Mouse (Mus musculus) thymus, adult 18-20 months (tissue): Measurements from ENCODE around the gene Sema6d.

Source experiments
- DNase-seq, 2 experiments: peaks; one replicate each; pipeline ENCODE4 v3.0.0; 2022; ENCODE audit warnings: mixed read lengths in 2 of 2

Gene Sema6d

DNA sequence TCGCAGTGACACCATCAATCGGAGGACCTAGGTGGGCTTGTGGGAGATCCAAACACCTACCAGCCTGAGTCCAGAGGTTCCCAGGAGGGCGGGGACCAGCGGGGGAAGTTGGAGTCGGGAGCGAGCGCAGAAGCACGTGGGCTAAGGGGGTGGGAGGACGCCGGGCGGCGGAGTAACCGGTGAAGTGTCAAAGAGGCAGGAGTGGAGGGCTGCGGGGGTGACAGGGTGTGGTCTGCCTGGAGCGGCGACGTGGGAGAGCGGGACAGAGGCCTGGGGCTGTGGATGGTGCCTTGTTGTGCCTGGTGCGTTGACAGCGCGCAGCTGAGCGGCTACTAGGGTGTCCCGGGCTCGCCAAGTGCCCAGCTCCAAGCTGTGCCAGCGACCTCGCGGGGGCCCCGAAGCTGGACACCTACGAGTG, at the start of gene Sema6d:
Gene Sema6d (plus strand): TSS at position 157 of the 418 bp plus-strand sequence.
- DNase-seq: no peak

DNA sequence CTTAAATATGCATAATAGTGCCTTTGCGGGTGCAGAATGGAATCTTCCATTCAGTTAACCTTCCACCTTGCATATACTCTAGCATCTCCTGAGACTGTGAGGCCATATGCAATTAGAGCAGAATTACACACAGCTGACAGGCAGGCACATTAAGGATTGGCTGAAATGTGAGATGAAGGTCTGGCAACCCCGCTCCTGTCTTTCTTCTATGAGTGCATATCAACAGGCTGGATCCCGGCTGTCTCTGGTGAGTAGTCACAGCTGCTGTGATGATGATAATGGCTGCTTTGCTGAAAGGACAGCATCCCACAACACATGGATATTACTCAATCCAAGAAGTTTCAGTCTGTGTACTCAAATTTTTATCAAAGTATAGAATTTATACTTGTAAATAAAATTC, 29.9 kb upstream of the Sema6d start:
- no peak for DNase-seq

DNA sequence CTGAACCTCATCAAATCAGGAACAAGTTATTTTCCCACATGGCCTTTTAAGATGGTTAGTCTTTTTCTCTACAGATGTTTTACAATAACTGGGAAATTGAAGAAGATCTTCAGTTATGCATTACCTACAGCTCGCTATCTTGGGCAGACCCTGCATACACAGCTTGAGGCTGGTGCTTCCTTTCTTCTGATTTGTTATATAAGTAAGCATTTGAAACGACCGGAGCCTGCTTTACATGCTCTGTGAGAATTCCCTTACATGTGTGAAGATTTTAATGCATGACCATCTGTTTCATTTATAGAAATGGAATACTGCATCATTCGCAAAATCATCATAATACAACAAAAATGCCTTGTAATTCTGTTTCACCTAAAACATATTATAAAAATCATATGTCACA, 21.4 kb upstream of the Sema6d start:
- DNase-seq: no peak

DNA sequence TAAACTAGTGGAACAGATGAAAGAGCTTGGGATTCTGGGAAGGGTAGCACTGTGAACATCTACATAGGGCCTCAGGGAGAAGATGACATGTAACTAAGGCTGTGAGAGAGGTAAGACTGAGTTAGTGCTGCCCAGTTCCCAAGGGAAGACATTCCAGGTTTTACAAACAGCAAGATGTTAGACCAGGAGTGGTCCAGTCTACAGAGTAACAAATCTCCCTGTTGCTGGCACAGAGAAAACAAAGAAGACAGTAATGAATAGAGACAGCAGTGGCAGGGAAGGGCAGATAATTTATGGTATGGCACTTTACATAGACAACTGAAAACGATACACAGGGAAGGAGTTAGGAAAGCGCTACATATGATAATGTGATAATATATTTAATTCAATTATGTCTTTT, 19.1 kb upstream of the Sema6d start:
- no peak for DNase-seq

- DNase-seq: no peak
Measured at GRCm38 (mm10) chr2:124071380-124071779, 18.4 kb upstream of the Sema6d start.

DNA sequence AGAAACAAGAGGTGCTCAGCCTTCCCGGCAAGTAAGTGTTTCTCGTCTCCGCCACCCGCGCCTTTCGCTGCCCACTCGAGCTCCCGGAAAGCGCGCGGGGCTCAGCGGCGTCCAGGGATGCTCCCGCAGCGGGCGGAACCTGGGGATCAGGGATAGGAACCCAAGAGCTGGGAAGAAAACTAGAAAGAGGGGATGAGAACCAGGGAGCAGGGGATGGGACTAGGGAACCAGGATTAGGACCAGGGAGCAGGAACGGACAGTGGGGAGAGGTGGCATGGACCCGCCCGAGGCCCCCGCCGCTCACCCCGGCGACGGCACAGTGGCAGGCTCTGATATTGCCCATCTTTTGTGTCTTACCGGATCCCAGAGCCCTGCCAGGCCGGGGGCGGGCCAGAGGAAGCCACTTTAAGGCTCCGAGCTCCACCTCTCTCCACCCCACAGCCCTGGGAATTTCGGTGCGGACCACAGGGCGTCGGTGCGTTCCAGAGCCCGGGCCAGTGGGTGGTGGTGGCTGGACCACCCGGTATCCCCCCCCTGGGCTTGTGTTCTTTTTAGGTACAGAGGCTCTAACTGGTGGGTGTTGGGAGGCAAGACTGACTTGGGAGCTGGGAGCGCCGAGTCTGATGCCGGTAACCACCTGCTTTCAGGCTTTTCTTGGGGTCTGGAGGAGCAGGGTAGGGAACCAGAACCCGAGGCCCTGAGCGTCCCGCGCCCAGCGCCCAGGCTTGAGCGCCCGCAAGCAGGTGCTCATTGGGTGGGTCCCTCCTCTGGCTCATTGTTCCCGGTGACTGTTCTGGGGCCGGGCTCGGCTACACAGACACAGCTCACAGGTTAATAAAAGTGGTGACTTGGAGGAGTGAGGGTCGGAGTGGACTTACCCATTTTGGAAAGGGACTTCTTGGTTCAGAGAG, 717 bp downstream of the Sema6d start:
- no peak for DNase-seq

GRCm38 (mm10) chr2:124099697-124100096, 9.9 kb downstream of the Sema6d start:
- DNase-seq: no peak

DNA sequence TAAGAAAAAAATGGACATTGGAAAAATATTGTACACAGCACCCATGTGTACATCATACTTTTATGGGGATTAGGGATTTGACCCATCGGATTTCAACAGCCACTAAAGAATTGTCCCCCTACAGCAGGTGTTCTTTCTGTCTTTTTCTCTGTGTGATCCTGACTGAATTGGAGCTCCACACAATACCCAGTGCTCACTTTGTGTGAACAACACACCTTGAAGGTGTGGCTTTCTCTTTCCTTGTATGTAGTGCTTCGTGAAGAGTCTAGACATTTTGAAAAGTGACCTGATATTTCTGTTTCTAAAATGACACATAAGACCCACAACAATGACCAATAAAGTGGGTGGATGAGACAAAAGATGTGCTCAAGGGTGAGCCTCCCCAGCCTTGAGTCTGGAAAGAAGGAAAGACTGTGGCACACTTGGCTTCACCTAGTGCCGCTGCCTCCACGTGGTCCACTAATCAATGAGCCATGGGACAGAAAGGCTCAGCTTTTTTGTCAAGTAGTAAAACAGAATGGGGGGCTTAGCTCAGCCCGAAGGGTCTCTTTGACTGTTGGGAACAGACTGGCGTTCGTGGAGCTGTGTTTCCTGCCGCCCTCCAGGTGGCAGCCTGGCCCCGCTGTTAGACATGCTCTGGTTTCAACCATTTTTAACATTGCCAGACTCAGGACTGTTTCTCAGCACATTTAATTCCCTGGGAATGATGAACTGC, 10.9 kb downstream of the Sema6d start:
- no peak for DNase-seq

GRCm38 (mm10) chr2:124101201-124101517, 11.4 kb downstream of the Sema6d start:
- no peak for DNase-seq

DNA sequence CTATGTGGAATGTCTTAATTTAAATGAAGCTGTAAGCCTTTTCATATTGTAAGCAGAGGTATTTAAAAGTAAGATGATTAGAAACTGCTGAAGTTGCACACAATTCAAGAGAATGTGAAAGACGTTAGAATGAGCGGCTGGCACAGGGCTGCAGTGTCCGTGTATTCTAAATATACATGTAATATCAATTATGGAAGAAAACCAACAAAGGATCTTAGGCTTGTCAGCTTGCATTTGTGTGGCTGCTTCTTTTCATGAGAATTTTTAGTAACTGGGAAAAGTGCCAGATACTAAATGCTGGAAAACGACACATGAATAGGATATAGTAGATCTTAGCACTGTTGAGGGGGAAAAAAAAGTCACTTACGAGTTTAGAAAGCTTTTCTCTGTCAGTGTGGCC, 11.8 kb downstream of the Sema6d start:
- no peak for DNase-seq

- no peak for DNase-seq
Measured at GRCm38 (mm10) chr2:124103277-124103676, 13.5 kb downstream of the Sema6d start.

- DNase-seq: no peak
Measured at GRCm38 (mm10) chr2:124118469-124119243, 28.9 kb downstream of the Sema6d start.

DNA sequence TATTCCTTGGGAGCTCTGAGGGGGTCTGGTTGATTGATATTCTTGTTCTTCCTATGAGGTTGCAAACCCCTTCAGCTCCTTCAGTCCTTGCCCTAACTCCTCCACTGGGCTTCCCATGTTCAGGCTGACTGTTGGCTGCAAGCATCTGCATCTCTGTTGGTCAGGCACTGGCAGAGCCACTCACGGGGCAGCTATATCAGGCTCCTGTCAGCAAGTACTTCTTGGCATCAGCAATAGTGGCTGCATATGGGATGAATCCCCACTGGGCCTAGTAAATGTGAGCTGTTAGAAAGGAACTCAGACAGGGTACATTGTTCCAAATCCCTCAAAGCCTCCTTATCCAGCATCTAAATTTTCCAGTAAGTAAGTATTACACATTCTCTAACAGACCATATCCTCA, 30.6 kb downstream of the Sema6d start:
- DNase-seq: no peak

DNA sequence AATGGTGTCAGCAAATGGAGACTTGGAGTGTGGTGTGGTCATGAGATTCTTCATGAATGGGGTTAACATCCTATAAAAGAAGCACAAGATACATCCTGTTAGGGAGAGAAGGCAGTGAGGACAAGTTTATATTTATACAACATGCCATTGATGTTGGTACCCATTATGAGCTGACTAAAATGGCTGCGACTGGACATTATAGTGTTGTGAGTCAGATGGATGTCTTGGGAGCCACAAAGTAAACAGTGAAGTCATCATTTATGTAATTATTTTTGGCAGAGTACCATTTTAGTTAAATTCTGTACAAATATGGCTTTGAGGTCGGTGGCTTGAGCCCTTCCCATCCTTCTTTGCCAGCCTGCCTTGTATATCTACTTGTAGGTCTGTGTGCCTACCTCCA, 31.8 kb downstream of the Sema6d start:
- DNase-seq: no peak

DNA sequence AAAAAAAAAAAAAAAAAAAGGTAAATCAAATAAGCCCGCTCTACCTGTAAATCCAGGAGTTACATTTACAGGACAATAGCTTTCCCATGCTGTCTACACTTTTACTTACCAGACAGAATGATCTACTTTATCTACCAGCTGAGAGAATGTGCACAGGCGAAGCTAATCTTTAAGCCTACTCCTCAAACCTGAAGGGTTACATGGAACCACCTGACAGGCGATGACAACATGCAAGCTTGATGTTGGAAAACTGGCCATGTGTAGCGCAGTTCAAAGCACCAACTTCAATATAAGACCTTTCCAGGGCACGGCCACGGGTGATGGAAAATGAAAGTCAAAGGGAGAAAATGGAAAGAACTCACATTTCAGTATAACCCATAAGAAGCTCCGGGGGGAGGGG, 35.7 kb downstream of the Sema6d start:
- no peak for DNase-seq

DNA sequence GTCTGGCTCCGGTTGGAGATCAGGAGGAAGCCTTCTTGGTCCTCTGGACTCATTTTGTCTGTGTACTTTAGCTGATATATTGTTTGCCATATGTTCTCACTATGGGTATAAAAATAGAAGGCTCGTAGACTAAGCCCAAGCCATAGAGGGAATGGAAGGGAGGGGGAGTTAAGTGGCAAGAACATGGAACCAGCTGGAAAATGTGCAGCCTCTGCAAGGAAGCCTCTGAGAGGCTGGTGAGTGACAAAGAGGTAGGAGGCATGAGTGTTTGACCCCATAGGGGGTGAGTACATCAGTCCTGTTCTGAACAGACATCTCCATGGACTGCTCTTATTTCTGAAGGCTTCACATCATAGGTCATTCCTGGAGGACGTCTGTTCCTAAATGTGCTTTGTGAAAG, 37.1 kb downstream of the Sema6d start:
- DNase-seq: no peak

DNA sequence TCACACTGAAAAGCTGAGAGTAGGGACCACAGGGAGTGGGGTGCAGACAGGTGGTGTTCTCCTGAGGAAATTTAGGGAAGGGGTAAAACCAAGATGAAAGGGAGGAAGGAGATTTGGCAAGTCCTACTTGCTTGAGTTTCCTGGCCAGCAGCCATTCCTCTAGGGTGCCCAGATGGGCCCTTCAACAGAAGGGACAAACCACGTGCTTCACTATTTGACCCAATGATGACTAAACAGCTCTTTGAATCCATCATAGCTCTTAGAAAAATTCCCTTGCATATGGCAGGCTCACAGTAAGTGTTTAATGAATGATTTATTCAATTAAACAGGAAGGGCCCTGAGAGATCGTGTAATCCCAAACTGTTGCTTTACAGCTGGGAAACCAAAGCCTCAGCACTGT, 41.1 kb downstream of the Sema6d start:
- DNase-seq: no peak

- DNase-seq: no peak
Measured at GRCm38 (mm10) chr2:124141510-124142044, 51.8 kb downstream of the Sema6d start.

DNA sequence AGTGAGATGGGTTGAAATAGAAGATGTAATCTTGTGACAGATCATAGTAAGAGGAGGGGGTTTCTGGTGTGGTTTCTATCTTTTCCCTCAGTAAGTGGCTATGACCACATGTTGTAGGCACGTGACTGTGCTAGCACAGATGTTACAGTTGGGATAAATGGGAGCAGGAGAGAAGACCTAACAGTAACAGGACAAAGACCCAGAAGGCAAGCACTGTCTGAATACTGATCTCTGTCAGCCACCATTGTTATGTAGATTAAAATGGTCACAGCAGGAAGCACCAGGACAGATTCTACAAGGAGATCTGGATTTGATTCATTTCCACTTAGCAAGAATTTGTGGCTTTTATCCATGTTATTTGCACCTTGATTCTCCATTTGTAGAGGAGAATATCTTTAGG, 55.8 kb downstream of the Sema6d start:
- no peak for DNase-seq

DNA sequence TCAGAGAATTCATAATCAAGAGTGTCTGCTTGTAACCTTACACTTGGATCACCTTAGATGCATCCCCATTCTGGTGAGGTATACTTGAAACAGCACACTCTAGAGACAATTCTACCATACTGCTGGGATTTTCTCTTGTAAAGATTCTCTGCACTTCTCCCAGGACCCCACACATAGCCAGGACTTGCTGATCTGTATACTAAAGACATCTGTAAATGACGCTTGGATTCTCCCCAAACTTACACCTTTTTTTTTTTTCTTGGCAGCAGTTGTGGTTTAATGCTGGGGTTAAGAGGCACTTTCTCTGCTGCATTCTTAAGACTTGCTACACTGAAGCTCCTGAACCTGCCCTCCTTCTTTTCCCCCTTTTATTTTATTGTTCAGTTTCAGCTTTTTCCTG, 68.4 kb downstream of the Sema6d start:
- no peak for DNase-seq

- DNase-seq: no peak
Measured at GRCm38 (mm10) chr2:124162001-124162599, 72.3 kb downstream of the Sema6d start.

DNA sequence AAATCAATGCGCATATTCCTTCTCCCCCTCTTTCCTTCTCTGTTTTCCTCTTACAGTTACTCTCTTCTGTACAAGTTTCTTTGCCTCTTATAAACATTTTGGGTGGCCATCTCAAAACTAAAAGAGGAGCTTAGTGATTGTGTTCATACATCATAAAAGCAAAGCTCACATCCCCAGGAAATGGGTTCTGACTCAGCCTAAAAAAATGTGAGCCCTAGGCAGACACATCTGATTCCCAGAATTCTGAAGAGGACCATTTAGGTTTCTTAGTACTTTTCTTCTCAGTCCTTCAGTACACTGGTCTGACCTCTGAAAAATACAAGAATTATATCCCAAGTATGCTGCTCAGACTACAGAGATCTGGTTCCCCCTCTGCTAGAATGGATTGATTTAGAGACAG, 78.6 kb downstream of the Sema6d start:
- no peak for DNase-seq

GRCm38 (mm10) chr2:124171718-124172117, 81.9 kb downstream of the Sema6d start:
- no peak for DNase-seq
